Mouse (Mus musculus): ENCODE results near the gene Gemin7.

DNA sequence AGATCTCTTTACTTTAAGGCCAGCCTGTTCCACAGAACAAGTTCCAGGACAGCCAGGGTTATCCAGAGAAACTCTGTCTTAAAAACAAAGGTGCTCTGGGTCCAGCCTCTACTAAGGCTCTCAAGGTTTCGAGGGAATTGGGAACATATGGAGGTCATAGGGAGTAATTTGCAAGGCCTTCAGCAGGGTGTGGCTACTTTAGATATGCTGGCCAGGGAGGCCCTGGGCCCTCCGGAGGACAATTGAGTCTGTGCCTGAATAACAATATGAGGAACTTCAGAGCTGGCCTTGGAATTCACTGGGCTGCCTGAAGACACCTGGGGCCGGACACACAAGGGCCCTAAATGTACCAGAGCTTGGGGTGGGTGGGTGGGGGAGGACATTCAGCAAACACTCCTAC is 1.8 kb downstream of the Gemin7 start:
- no peak for TF ChIP-seq CTCF (IDR thresholded peaks at IDR 0.05; ENCODE audit: low read depth)
- TF ChIP-seq EP300 (IDR thresholded peaks at IDR 0.05; ENCODE audit: low read depth): no peak

Measured in liver, postnatal 0 days (tissue).